Mouse (Mus musculus): Measurements from ENCODE around the gene Mob3b. TPM values are rescaled to one million over a fixed set of nuclear protein-coding genes. Genes with fewer than 3 reads are reported as not detected.

The Mob3b gene
- polyA plus RNA-seq, 1 experiment, result 2.3 TPM

DNA sequence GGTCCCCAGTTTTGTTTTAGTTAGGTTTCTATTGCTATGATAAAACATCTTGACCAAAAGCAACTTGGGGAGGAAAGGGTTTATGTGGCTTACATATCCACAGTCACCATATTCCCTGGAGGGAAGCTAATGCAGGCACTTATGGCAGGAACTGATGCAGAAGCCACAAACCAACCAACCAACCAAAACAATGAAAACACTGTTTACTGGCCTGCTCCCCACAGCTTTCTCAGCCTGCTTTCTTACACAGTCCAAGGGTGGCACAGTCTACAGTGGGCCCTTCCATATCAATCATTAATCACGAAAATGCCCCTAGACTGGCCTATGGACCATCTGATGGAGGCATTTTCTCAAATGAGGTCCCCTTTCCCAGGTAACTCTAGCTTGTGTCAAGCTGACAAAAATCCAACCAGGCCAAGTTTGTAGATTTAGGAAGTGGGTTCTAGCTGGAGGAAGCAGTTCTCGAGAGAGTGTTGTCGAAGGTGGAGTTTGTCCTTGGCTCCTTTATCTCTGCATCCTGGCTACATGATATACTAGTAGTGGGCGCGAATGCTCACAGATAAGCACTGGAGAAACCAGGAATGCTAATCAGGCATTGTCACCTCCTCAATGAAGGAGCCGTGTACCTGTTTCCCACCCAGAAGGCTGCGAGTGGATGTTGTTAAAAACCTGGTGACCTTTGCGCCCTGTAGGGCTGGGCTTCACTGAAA is 30.5 kb upstream of the Mob3b start:
- no peak overlapping the region for H3K4me3 ChIP-seq (ENCODE audit: extremely low read depth, insufficient read depth, insufficient read length)
- H3K36me3 ChIP-seq (ENCODE audit: control insufficient read depth, insufficient read depth, low read length), result no peaks in the 10 kb centered on the region; the same call in 1 of the 2 replicates
- no peak for DNase-seq (ENCODE audit: low read depth in 1 of 2, low spot score in 2 of 2)
- no peak overlapping the region for H3K27ac ChIP-seq (ENCODE audit: insufficient read depth, low read length)
- H3K27me3 ChIP-seq (ENCODE audit: control insufficient read depth, insufficient read depth, low read length), result no peaks in the 10 kb centered on the region
- H3K4me1 ChIP-seq (ENCODE audit: control insufficient read depth, insufficient read depth, insufficient read length), result no peaks in the 10 kb centered on the region
- 73% methylated on average over 8 of the region's 8 CpGs for WGBS
- TF ChIP-seq POLR2A (IDR thresholded peaks at IDR 0.05; ENCODE audit: low read depth, low read length), result no peak
- no peak for TF ChIP-seq CTCF (IDR thresholded peaks at IDR 0.05; ENCODE audit: extremely low read depth, insufficient read depth, insufficient read length, insufficient replicate concordance)

DNA sequence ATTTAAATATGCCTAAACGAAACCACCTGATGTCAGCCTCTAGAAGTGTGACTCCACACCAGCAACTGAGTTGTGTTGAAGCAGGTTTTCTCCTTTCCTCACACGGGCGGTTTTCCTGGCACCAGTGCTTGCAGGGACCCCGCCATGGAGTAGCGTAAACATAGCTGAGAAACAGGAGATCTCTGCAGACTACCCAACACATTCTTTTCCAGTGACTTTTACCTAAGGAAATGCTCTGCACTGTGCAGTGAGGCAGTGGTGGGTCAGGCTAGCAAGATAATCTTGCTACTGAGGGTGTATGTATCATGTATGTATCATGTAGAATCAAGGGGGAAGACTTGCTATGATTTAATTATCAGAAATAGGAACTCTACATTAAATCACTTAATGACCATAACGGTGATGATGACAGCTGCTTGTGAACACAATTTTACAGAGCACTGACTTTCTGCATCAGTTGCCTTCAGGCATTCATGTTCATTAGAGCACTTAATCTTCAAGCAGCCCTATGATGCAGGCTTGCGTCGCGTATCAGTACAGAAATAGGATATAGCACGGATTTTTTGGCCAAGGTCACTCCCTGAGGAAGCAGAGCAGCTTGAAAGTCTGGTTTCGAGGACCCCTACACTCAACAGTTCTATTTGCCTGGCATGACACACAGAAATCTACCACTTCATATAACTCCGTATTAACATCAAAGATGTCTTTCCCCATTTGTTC is 20.8 kb upstream of the Mob3b start:
- Histone ChIP-seq H3K4me1 (ENCODE audit: control insufficient read depth, insufficient read depth, insufficient read length) (no peaks in the 10 kb centered on the region), H3K27me3 (ENCODE audit: control insufficient read depth, insufficient read depth, low read length) (no peaks in the 10 kb centered on the region), H3K36me3 (ENCODE audit: control insufficient read depth, insufficient read depth, low read length) (no peaks in the 10 kb centered on the region), H3K4me3 (ENCODE audit: extremely low read depth, insufficient read depth, insufficient read length) (no peak overlapping the region), H3K27ac (ENCODE audit: insufficient read depth, low read length) (no peak overlapping the region)
- DNase-seq (ENCODE audit: low read depth in 1 of 2, low spot score in 2 of 2), result no peak
- 88% methylated on average over 12 of the region's 12 CpGs for WGBS
- no peak for TF ChIP-seq CTCF (IDR thresholded peaks at IDR 0.05; ENCODE audit: extremely low read depth, insufficient read depth, insufficient read length, insufficient replicate concordance)
- no peak for TF ChIP-seq POLR2A (IDR thresholded peaks at IDR 0.05; ENCODE audit: low read depth, low read length)

DNA sequence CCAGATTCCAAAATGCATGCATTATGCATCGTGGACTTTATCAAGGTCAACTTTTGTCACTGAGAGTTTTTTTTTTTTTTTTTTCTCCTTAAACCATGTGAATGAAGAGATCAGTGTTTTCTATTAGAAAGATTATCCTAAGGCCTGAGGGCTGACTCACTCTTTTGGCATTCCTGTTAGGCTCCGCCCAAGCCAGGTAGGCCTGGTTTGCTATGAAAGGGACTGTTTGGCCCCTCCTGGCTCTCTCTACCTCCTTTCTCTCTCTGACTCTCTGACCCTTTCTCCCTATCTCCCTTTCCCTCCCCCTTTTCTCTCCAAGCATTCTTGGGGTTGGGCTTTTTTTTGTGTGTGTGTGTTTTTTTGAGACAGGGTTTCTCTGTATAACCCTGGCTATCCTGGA is 18.3 kb upstream of the Mob3b start:
- Histone ChIP-seq H3K4me1 (ENCODE audit: control insufficient read depth, insufficient read depth, insufficient read length) (no peaks in the 10 kb centered on the region), H3K27ac (ENCODE audit: insufficient read depth, low read length) (no peak overlapping the region), H3K27me3 (ENCODE audit: control insufficient read depth, insufficient read depth, low read length) (no peaks in the 10 kb centered on the region), H3K4me3 (ENCODE audit: extremely low read depth, insufficient read depth, insufficient read length) (no peak overlapping the region), H3K36me3 (ENCODE audit: control insufficient read depth, insufficient read depth, low read length) (no peaks in the 10 kb centered on the region)
- TF ChIP-seq CTCF (IDR thresholded peaks at IDR 0.05; ENCODE audit: extremely low read depth, insufficient read depth, insufficient read length, insufficient replicate concordance) (no peak), POLR2A (IDR thresholded peaks at IDR 0.05; ENCODE audit: low read depth, low read length) (no peak)
- WGBS, result 93% methylated on average over 2 of the region's 2 CpGs
- no peak for DNase-seq (ENCODE audit: low read depth in 1 of 2, low spot score in 2 of 2)

DNA sequence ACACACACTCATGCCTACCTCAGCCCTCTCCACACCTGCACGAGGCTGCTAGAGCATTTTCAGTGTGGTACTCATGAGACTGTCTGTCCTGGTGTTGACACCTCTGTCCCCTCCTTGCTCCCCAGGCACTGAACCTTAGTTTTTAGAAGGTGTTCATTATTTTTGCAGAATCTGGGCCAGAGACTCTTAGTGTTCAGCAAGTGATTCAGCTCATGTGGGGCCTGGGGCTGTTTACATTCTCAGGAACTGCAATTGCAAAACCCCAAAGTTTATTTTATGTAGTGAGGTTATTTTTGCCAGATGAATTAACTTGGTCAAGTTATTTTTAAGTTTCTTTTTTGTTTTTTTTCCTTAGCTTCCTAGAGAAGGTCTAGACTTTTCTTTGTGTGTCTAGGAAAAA is 16.3 kb upstream of the Mob3b start:
- DNase-seq (ENCODE audit: low read depth in 1 of 2, low spot score in 2 of 2), result no peak
- 63% methylated on average over 1 of the region's 1 CpGs for WGBS
- Histone ChIP-seq H3K36me3 (ENCODE audit: control insufficient read depth, insufficient read depth, low read length) (no peaks in the 10 kb centered on the region), H3K27ac (ENCODE audit: insufficient read depth, low read length) (no peak overlapping the region), H3K4me1 (ENCODE audit: control insufficient read depth, insufficient read depth, insufficient read length) (no peaks in the 10 kb centered on the region), H3K4me3 (ENCODE audit: extremely low read depth, insufficient read depth, insufficient read length) (no peak overlapping the region), H3K27me3 (ENCODE audit: control insufficient read depth, insufficient read depth, low read length) (no peaks in the 10 kb centered on the region)
- TF ChIP-seq POLR2A (IDR thresholded peaks at IDR 0.05; ENCODE audit: low read depth, low read length) (no peak), CTCF (IDR thresholded peaks at IDR 0.05; ENCODE audit: extremely low read depth, insufficient read depth, insufficient read length, insufficient replicate concordance) (no peak)

DNA sequence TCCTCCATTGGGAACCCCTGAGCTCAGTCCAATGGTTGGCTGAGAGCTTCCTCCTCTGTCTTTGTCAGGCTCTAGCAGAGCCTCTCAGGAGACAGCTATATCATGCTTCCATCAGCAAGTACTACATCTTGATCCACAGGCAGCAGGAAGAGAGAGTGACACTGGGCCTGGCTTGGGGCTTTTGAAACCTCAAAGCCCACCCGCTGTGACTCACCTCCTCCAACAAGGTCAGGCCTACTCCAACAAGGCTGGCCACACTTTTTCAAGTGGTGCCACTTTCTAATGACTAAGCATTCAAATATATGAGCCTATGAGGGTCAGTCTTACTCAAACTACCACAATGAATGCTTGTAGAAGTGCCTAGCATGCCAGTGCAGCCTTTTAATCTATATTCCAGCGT is 15.2 kb upstream of the Mob3b start:
- Histone ChIP-seq H3K36me3 (ENCODE audit: control insufficient read depth, insufficient read depth, low read length) (no peaks in the 10 kb centered on the region), H3K4me1 (ENCODE audit: control insufficient read depth, insufficient read depth, insufficient read length) (no peaks in the 10 kb centered on the region), H3K4me3 (ENCODE audit: extremely low read depth, insufficient read depth, insufficient read length) (no peak overlapping the region), H3K27ac (ENCODE audit: insufficient read depth, low read length) (no peak overlapping the region), H3K27me3 (ENCODE audit: control insufficient read depth, insufficient read depth, low read length) (no peaks in the 10 kb centered on the region)
- TF ChIP-seq CTCF (IDR thresholded peaks at IDR 0.05; ENCODE audit: extremely low read depth, insufficient read depth, insufficient read length, insufficient replicate concordance), result no peak
- TF ChIP-seq POLR2A (IDR thresholded peaks at IDR 0.05; ENCODE audit: low read depth, low read length), result no peak
- WGBS, result 92% methylated on average over 2 of the region's 2 CpGs
- no peak for DNase-seq (ENCODE audit: low read depth in 1 of 2, low spot score in 2 of 2)

DNA sequence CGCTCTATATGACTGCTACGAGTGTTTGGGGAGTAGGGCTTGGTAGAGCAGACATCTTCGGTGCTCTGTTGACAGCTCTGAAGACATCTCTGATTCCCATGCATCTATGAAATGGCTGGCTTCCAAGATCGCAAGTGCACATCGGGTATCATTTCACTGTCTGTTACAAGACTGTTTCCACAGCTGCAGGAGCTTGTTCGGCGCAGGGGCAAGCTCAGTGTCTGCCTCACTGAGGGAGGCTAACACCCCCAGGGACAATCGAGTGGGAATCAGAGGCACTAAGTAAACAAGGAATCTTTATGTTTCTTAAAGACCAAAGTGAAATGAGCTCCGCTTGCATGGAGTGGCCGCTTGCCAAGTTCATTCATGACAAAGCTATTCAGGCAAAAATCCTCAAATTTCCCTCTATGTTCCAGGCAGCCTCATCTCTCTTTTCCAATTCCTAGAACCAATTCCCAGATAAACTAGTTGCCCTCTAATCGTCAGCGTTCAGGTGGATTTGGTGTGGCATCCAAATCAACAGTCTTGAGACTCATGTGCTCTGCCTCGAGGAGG is 12.4 kb upstream of the Mob3b start:
- TF ChIP-seq POLR2A (IDR thresholded peaks at IDR 0.05; ENCODE audit: low read depth, low read length) (no peak), CTCF (IDR thresholded peaks at IDR 0.05; ENCODE audit: extremely low read depth, insufficient read depth, insufficient read length, insufficient replicate concordance) (no peak)
- H3K27me3 ChIP-seq (ENCODE audit: control insufficient read depth, insufficient read depth, low read length), result no peaks in the 10 kb centered on the region
- H3K4me3 ChIP-seq (ENCODE audit: extremely low read depth, insufficient read depth, insufficient read length), result no peak overlapping the region
- no peaks in the 10 kb centered on the region for H3K36me3 ChIP-seq (ENCODE audit: control insufficient read depth, insufficient read depth, low read length)
- no peaks in the 10 kb centered on the region for H3K4me1 ChIP-seq (ENCODE audit: control insufficient read depth, insufficient read depth, insufficient read length)
- DNase-seq (ENCODE audit: low read depth in 1 of 2, low spot score in 2 of 2), result no peak
- H3K27ac ChIP-seq (ENCODE audit: insufficient read depth, low read length), result no peak overlapping the region
- 86% methylated on average over 13 of the region's 13 CpGs for WGBS

DNA sequence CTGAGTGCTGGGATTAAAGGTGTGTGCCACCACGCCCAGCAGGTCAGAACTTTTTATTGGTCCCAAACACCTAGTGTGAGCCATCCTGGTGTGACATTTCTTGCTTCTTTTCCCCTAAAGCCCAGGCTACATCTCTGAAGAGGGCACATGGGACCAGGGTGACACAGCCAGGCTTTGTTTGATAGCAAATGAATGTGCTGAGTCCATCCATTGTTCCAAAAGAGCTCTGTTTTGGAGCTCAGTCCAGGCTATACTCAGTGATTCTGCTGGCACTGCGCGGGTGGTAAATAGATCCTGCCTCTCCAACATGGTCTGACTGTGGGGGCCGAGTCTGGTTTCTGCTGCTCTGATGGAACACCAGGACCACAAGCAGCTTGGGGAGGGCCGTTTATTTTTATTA is 10.6 kb upstream of the Mob3b start:
- Histone ChIP-seq H3K36me3 (ENCODE audit: control insufficient read depth, insufficient read depth, low read length) (no peaks in the 10 kb centered on the region), H3K27ac (ENCODE audit: insufficient read depth, low read length) (no peak overlapping the region), H3K4me3 (ENCODE audit: extremely low read depth, insufficient read depth, insufficient read length) (no peak overlapping the region), H3K27me3 (ENCODE audit: control insufficient read depth, insufficient read depth, low read length) (no peaks in the 10 kb centered on the region), H3K4me1 (ENCODE audit: control insufficient read depth, insufficient read depth, insufficient read length) (no peaks in the 10 kb centered on the region)
- no peak for DNase-seq (ENCODE audit: low read depth in 1 of 2, low spot score in 2 of 2)
- TF ChIP-seq POLR2A (IDR thresholded peaks at IDR 0.05; ENCODE audit: low read depth, low read length) (no peak), CTCF (IDR thresholded peaks at IDR 0.05; ENCODE audit: extremely low read depth, insufficient read depth, insufficient read length, insufficient replicate concordance) (no peak)
- WGBS, result 67% methylated on average over 5 of the region's 5 CpGs

Measured in spleen, adult 2 months (tissue).